Mouse (Mus musculus): Measurements from ENCODE around the gene Ric1.

GRCm38 (mm10) chr19:29562603-29563002 lies 40.5 kb downstream of the Ric1 start:
- no peak for TF ChIP-seq CTCF (IDR thresholded peaks at IDR 0.05)
- no peak for TF ChIP-seq POLR2A (IDR thresholded peaks at IDR 0.05; ENCODE audit: insufficient read depth, low read depth, low read length)

Data from heart, adult 2 months (tissue).